Mouse (Mus musculus): Measurements from ENCODE around the gene Sod2. TPM values are rescaled to one million over a fixed set of nuclear protein-coding genes. Genes with fewer than 3 reads are reported as not detected.
"Not testable (repeated sequence)": the region's sequence is repeated elsewhere in the genome, so short reads cannot be mapped to it uniquely, and the experiment has no call there.

Sod2 gene
- polyA plus RNA-seq (2015; fragmentation: Nextera tagmentation; extraction: Ambion mirVana) = 139 and 149 TPM in 2 replicates

GRCm38 (mm10) chr17:13006546-13006945 lies at the start of gene Sod2:
Gene Sod2, plus strand, starts transcription at chr17:13006846.
- H3K4me3 ChIP-seq (ENCODE audit: low read length) = peak within 1 kb of the TSS; percentile 94
- not testable (repeated sequence) for H3K36me3 ChIP-seq (ENCODE audit: control insufficient read depth, insufficient read depth, low read length); ATAC-seq; H3K27me3 ChIP-seq (replicated peaks; ENCODE audit: control insufficient read depth, insufficient read depth, low read length); H3K9me3 ChIP-seq (ENCODE audit: control insufficient read depth, low read length)
- peak within 1 kb of the TSS; percentile 91 for H3K9ac ChIP-seq (ENCODE audit: low read depth, low read length)
- WGBS = 95% methylated on average over 2 of the region's 2 CpGs
- peak within 1 kb of the TSS; percentile 93 for H3K27ac ChIP-seq (ENCODE audit: low read depth, low read length)
- H3K4me2 ChIP-seq (ENCODE audit: low read length) = peak within 1 kb of the TSS; percentile 96
- peaks cover 15% of the 10 kb centered on the region for H3K4me1 ChIP-seq (ENCODE audit: control insufficient read depth, insufficient read depth, low read depth, low read length)

- ATAC-seq; H3K36me3 ChIP-seq (ENCODE audit: control insufficient read depth, insufficient read depth, low read length); H3K9ac ChIP-seq (ENCODE audit: low read depth, low read length); H3K9me3 ChIP-seq (ENCODE audit: control insufficient read depth, low read length); H3K27ac ChIP-seq (ENCODE audit: low read depth, low read length); H3K27me3 ChIP-seq (replicated peaks; ENCODE audit: control insufficient read depth, insufficient read depth, low read length): not testable (repeated sequence)
- Histone ChIP-seq H3K4me3 (ENCODE audit: low read length) (peak overlapping the region; percentile 18), H3K4me2 (ENCODE audit: low read length) (peak overlapping the region; percentile 55), H3K4me1 (ENCODE audit: control insufficient read depth, insufficient read depth, low read depth, low read length) (peaks cover 10% of the 10 kb centered on the region)
- 17% methylated on average over 1 of the region's 2 CpGs for WGBS
Measured at GRCm38 (mm10) chr17:12959377-12959776, 47.3 kb upstream of the Sod2 start.

- Histone ChIP-seq H3K4me1 (ENCODE audit: control insufficient read depth, insufficient read depth, low read depth, low read length) (peaks cover 10% of the 10 kb centered on the region), H3K4me3 (ENCODE audit: low read length) (peak within 1 kb of the TSS; percentile 77), H3K27me3 (replicated peaks; ENCODE audit: control insufficient read depth, insufficient read depth, low read length) (no peaks in the 10 kb centered on the region), H3K4me2 (ENCODE audit: low read length) (peak within 1 kb of the TSS; percentile 80), H3K9ac (ENCODE audit: low read depth, low read length) (peak within 1 kb of the TSS; percentile 78), H3K27ac (ENCODE audit: low read depth, low read length) (peak within 1 kb of the TSS; percentile 95), H3K36me3 (ENCODE audit: control insufficient read depth, insufficient read depth, low read length) (no peaks in the 10 kb centered on the region), H3K9me3 (ENCODE audit: control insufficient read depth, low read length) (no peaks in the 10 kb centered on the region)
- peak; percentile 99 for ATAC-seq
- under 1% methylated on average over 41 of the region's 42 CpGs for WGBS
Measured at GRCm38 (mm10) chr17:12960331-12960873, 46.2 kb upstream of the Sod2 start, which contains the start of gene Acat2. Gene Acat2, minus strand, starts transcription at chr17:12960747.

GRCm38 (mm10) chr17:12963476-12963875 lies 43.2 kb upstream of the Sod2 start:
- ATAC-seq = no peak
- WGBS = 78% methylated on average over 3 of the region's 3 CpGs
- Histone ChIP-seq H3K27me3 (replicated peaks; ENCODE audit: control insufficient read depth, insufficient read depth, low read length) (no peaks in the 10 kb centered on the region), H3K9me3 (ENCODE audit: control insufficient read depth, low read length) (no peaks in the 10 kb centered on the region), H3K4me2 (ENCODE audit: low read length) (no peak overlapping the region), H3K27ac (ENCODE audit: low read depth, low read length) (no peak overlapping the region), H3K4me1 (ENCODE audit: control insufficient read depth, insufficient read depth, low read depth, low read length) (peaks cover 10% of the 10 kb centered on the region), H3K9ac (ENCODE audit: low read depth, low read length) (no peak overlapping the region), H3K36me3 (ENCODE audit: control insufficient read depth, insufficient read depth, low read length) (peaks cover 6% of the 10 kb centered on the region; the same call in 1 of the 2 replicates), H3K4me3 (ENCODE audit: low read length) (no peak overlapping the region)

GRCm38 (mm10) chr17:12967173-12967572 lies 39.5 kb upstream of the Sod2 start:
- H3K36me3 ChIP-seq (ENCODE audit: control insufficient read depth, insufficient read depth, low read length) = peaks cover 6% of the 10 kb centered on the region; the same call in 1 of the 2 replicates
- no peaks in the 10 kb centered on the region for H3K4me1 ChIP-seq (ENCODE audit: control insufficient read depth, insufficient read depth, low read depth, low read length)
- 94% methylated on average over 2 of the region's 2 CpGs for WGBS
- no peak overlapping the region for H3K9ac ChIP-seq (ENCODE audit: low read depth, low read length)
- H3K27ac ChIP-seq (ENCODE audit: low read depth, low read length) = no peak overlapping the region
- no peaks in the 10 kb centered on the region for H3K9me3 ChIP-seq (ENCODE audit: control insufficient read depth, low read length)
- no peaks in the 10 kb centered on the region for H3K27me3 ChIP-seq (replicated peaks; ENCODE audit: control insufficient read depth, insufficient read depth, low read length)
- no peak overlapping the region for H3K4me2 ChIP-seq (ENCODE audit: low read length)
- ATAC-seq = no peak
- H3K4me3 ChIP-seq (ENCODE audit: low read length) = no peak overlapping the region

- Histone ChIP-seq H3K4me2 (ENCODE audit: low read length) (no peak overlapping the region), H3K9me3 (ENCODE audit: control insufficient read depth, low read length) (no peaks in the 10 kb centered on the region), H3K4me3 (ENCODE audit: low read length) (no peak overlapping the region), H3K9ac (ENCODE audit: low read depth, low read length) (no peak overlapping the region), H3K27ac (ENCODE audit: low read depth, low read length) (no peak overlapping the region), H3K27me3 (replicated peaks; ENCODE audit: control insufficient read depth, insufficient read depth, low read length) (no peaks in the 10 kb centered on the region), H3K4me1 (ENCODE audit: control insufficient read depth, insufficient read depth, low read depth, low read length) (no peaks in the 10 kb centered on the region), H3K36me3 (ENCODE audit: control insufficient read depth, insufficient read depth, low read length) (peaks cover 20% of the 10 kb centered on the region)
- ATAC-seq = no peak
- WGBS = 85% methylated on average over 2 of the region's 2 CpGs
Measured at GRCm38 (mm10) chr17:12973851-12974250, 32.8 kb upstream of the Sod2 start.

- H3K36me3 ChIP-seq (ENCODE audit: control insufficient read depth, insufficient read depth, low read length) = peaks cover 35% of the 10 kb centered on the region
- H3K9me3 ChIP-seq (ENCODE audit: control insufficient read depth, low read length) = no peaks in the 10 kb centered on the region
- H3K9ac ChIP-seq (ENCODE audit: low read depth, low read length) = no peak overlapping the region
- no peaks in the 10 kb centered on the region for H3K4me1 ChIP-seq (ENCODE audit: control insufficient read depth, insufficient read depth, low read depth, low read length)
- WGBS = 100% methylated on average over 1 of the region's 1 CpGs
- no peak overlapping the region for H3K27ac ChIP-seq (ENCODE audit: low read depth, low read length)
- no peaks in the 10 kb centered on the region for H3K27me3 ChIP-seq (replicated peaks; ENCODE audit: control insufficient read depth, insufficient read depth, low read length)
- H3K4me3 ChIP-seq (ENCODE audit: low read length) = no peak overlapping the region
- ATAC-seq = no peak
- no peak overlapping the region for H3K4me2 ChIP-seq (ENCODE audit: low read length)
Measured at GRCm38 (mm10) chr17:12978546-12978945, 28.1 kb upstream of the Sod2 start.

GRCm38 (mm10) chr17:12983988-12984387 lies 22.7 kb upstream of the Sod2 start:
- H3K4me2 ChIP-seq (ENCODE audit: low read length) = no peak overlapping the region
- H3K4me3 ChIP-seq (ENCODE audit: low read length) = no peak overlapping the region
- no peak overlapping the region for H3K27ac ChIP-seq (ENCODE audit: low read depth, low read length)
- ATAC-seq = no peak
- no peaks in the 10 kb centered on the region for H3K9me3 ChIP-seq (ENCODE audit: control insufficient read depth, low read length)
- peaks cover 20% of the 10 kb centered on the region for H3K36me3 ChIP-seq (ENCODE audit: control insufficient read depth, insufficient read depth, low read length)
- H3K4me1 ChIP-seq (ENCODE audit: control insufficient read depth, insufficient read depth, low read depth, low read length) = peaks cover 3% of the 10 kb centered on the region; the same call in 1 of the 2 replicates
- H3K27me3 ChIP-seq (replicated peaks; ENCODE audit: control insufficient read depth, insufficient read depth, low read length) = no peaks in the 10 kb centered on the region
- no peak overlapping the region for H3K9ac ChIP-seq (ENCODE audit: low read depth, low read length)
- 86% methylated on average over 2 of the region's 2 CpGs for WGBS

- not testable (repeated sequence) for H3K27me3 ChIP-seq (replicated peaks; ENCODE audit: control insufficient read depth, insufficient read depth, low read length); ATAC-seq; H3K9ac ChIP-seq (ENCODE audit: low read depth, low read length); H3K27ac ChIP-seq (ENCODE audit: low read depth, low read length); H3K9me3 ChIP-seq (ENCODE audit: control insufficient read depth, low read length); H3K36me3 ChIP-seq (ENCODE audit: control insufficient read depth, insufficient read depth, low read length); H3K4me2 ChIP-seq (ENCODE audit: low read length); H3K4me3 ChIP-seq (ENCODE audit: low read length); H3K4me1 ChIP-seq (ENCODE audit: control insufficient read depth, insufficient read depth, low read depth, low read length)
- 95% methylated on average over 8 of the region's 8 CpGs for WGBS
Measured at GRCm38 (mm10) chr17:12988096-12988495, 18.6 kb upstream of the Sod2 start.

All from hindbrain, embryonic 16.5 days (tissue).